Mouse (Mus musculus) heart, adult 2 months (tissue): ENCODE results near the gene Ppid.

ENCODE experiments used
- CTCF ChIP-seq: fragments of 200-600 bp; IDR thresholded peaks from 2 replicates; pipeline ENCODE4 v1.8.1; 2022; ENCODE audit warnings: antibody characterized with exemption, mild to moderate bottlenecking, moderate library complexity
- EP300 ChIP-seq: fragments of 200-500 bp; IDR thresholded peaks from 2 replicates; pipeline ENCODE4 v1.6.1; 2011; ENCODE audit warnings: low read depth, low read length, control low read depth; ENCODE audit not compliant: insufficient read depth
- POLR2A ChIP-seq: fragments of 200-500 bp; IDR thresholded peaks from 2 replicates; pipeline ENCODE4 v1.6.1; 2011; ENCODE audit warnings: mild to moderate bottlenecking, low read depth, low read length, control low read depth; ENCODE audit not compliant: insufficient read depth

GRCm38 (mm10) chr3:79563511-79563910 is 27.6 kb upstream of the Ppid start:
- no peak for TF ChIP-seq CTCF
- no peak for TF ChIP-seq POLR2A
- TF ChIP-seq EP300 = no peak
